ENCODE assay signal across 19 mouse cellular contexts in the genomic region with DNA sequence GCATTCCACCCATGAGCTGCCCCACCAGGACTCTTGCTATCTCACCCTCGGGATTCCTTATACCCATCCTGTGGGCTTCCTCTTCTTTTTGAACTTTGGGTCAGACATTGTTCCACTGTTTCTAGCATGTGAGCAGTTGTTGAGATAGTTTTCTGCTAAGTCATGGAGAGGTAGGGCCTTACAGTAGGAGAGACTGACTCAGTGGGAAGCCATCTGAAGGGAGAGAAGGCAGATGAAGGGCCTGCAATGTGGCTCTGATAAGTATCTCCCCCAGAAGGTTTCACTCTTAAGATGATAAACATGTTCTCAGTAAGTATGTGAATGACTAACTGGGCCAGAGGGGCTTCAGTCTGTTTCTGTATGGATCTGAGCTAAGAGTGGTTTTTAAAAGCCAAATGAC.
"Had no signal": no experiment of that assay in that cellular context is flagged by ENCODE, and none has a peak within 500 bp of the region (broad histone marks: within the 10 kb centered on the region; RNA-seq: fewer than 3 reads in every experiment).

No protein-coding gene starts in this region.

- H3K27me3 ChIP-seq: liver, embryonic 15.5 days; lung, embryonic 15.5 days; megakaryocyte, embryonic 14.5 days; midbrain, embryonic 15.5 days; neural tube, embryonic 12.5 days; neural tube, embryonic 15.5 days had no signal

- H3K27ac ChIP-seq: kidney, postnatal 0 days; limb, embryonic 13.5 days; liver, embryonic 12.5 days; liver, embryonic 15.5 days; lung, embryonic 15.5 days; macrophage; midbrain, embryonic 15.5 days; neural tube, embryonic 12.5 days; neural tube, embryonic 15.5 days had no signal

- H3K9ac ChIP-seq: liver, embryonic 15.5 days; lung, embryonic 15.5 days; midbrain, embryonic 15.5 days; neural tube, embryonic 12.5 days; neural tube, embryonic 15.5 days had no signal

- H3K4me1 ChIP-seq: midbrain, embryonic 15.5 days; neural tube, embryonic 12.5 days had no signal

- H3K4me2 ChIP-seq: limb, embryonic 13.5 days; liver, embryonic 12.5 days; liver, embryonic 15.5 days; lung, embryonic 15.5 days; midbrain, embryonic 11.5 days; midbrain, embryonic 15.5 days; neural tube, embryonic 12.5 days; neural tube, embryonic 15.5 days had no signal

- DNase-seq: kidney, adult 2 months; kidney, postnatal 36 days; liver; right cerebral cortex, adult 18-20 months; thymus, adult 2 months; thymus, postnatal 25 days had no signal

- H3K9me3 ChIP-seq: limb, embryonic 10.5 days; limb, embryonic 13.5 days; liver, embryonic 12.5 days; liver, embryonic 15.5 days; lung, embryonic 15.5 days; megakaryocyte, embryonic 14.5 days; midbrain, embryonic 15.5 days; neural tube, embryonic 12.5 days; neural tube, embryonic 15.5 days had no signal

- H3K36me3 ChIP-seq: limb, embryonic 10.5 days; limb, embryonic 13.5 days; liver, embryonic 12.5 days; liver, embryonic 15.5 days; lung, embryonic 15.5 days; midbrain, embryonic 15.5 days; neural tube, embryonic 12.5 days; neural tube, embryonic 15.5 days had no signal

- ATAC-seq: intestine, embryonic 16.5 days; liver, embryonic 12.5 days; midbrain, embryonic 15.5 days had no signal

- H3K4me3 ChIP-seq: limb, embryonic 10.5 days; limb, embryonic 13.5 days; liver, embryonic 12.5 days; liver, embryonic 15.5 days; lung, embryonic 15.5 days; midbrain, embryonic 15.5 days; neural tube, embryonic 12.5 days; neural tube, embryonic 15.5 days had no signal
